8 mouse cellular contexts compared by ENCODE assay signal in the genomic region with DNA sequence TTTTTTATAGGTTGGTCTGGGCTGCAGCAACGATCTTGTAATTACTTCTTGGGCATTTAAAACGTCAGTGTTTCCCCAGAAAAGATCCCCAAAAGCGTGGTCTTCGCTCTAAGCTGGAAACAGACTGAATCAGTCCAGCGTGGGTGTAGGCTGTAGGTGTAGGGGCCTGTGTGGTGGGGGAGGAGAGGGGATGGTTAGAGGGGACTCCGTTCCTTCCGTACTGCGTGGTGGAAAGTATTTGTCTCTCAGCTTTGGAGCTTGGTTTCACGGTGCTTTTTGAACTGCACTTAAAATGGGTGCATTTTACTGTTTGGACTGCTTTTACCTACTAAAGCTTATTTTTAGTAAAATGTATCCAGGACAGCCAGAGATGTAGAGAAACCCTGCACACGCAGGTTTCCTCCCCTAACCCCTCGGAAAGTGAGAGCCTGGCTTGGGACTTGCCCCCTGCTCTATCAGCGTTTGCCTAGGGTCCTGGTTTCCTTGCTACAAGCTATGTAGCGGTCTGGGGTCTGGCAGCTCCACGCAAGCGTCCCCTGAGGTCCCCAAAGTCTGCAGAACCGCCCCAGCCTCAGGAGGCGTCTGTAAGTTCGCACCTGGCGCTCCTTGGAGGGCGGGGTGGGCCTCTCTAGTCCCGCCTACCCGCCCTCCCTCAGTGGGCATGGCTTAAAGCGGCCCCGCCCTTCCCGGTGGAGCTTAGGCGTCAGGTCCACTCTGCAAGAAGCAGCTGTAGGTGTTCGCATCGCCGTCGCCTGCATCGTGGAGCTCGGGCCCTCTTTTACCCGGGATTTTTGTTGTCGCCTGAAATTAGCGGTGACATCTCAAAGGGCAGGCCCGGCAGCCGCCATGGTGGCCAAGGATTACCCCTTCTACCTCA.
A peak's percentile ranks its signal among the peaks of the same experiment; 100 is the strongest.
DNase-seq lines count a peak whose midpoint lies in the region; ATAC-seq and TF ChIP-seq lines count a peak whose summit lies in the region.

No protein-coding gene starts in this region.

- H3K4me3 ChIP-seq in embryonic facial prominence, embryonic 10.5 days: peak overlapping the region; percentile 68
- peak overlapping the region; percentile 60 for H3K4me3 ChIP-seq in intestine, postnatal 0 days (ENCODE audit: low read depth, low read length)

- DNase-seq in adrenal gland, postnatal 25 days: peak; percentile 87
- DNase-seq in embryonic facial prominence, embryonic 10.5 days (ENCODE audit: low spot score): peak; percentile 86
- peak; percentile 88 to 95 for DNase-seq in left cerebral cortex, postnatal 25 days (ENCODE audit: low spot score in 2 of 2)
- DNase-seq in right cerebral cortex, postnatal 14 days: peak; percentile 85
- peak; percentile 89 for DNase-seq in urinary bladder, postnatal 14 days (ENCODE audit: low spot score)

- no peak for TF ChIP-seq CTCF in intestine, postnatal 0 days (IDR thresholded peaks at IDR 0.05; ENCODE audit: low read depth)

- H3K9me3 ChIP-seq in embryonic facial prominence, embryonic 10.5 days: no peaks in the 10 kb centered on the region
- no peaks in the 10 kb centered on the region for H3K9me3 ChIP-seq in intestine, postnatal 0 days (ENCODE audit: control insufficient read depth)

- H3K4me1 ChIP-seq in embryonic facial prominence, embryonic 10.5 days: peaks cover 23% of the 10 kb centered on the region
- H3K4me1 ChIP-seq in intestine, postnatal 0 days (replicated peaks; ENCODE audit: control insufficient read depth, insufficient read depth, low read length): no peaks in the 10 kb centered on the region

- 3% methylated on average over 37 of the region's 37 CpGs for WGBS in embryonic facial prominence, embryonic 10.5 days
- WGBS in intestine, postnatal 0 days: 5% methylated on average over 37 of the region's 37 CpGs

- H3K4me2 ChIP-seq in intestine, postnatal 0 days (replicated peaks; ENCODE audit: low read depth): peak overlapping the region; percentile 90

- H3K27ac ChIP-seq in embryonic facial prominence, embryonic 10.5 days (replicated peaks): peak overlapping the region; percentile 19; the same call in 1 of the 2 replicates
- H3K27ac ChIP-seq in intestine, postnatal 0 days (ENCODE audit: low read depth, low read length): peak overlapping the region; percentile 62

- H3K36me3 ChIP-seq in embryonic facial prominence, embryonic 10.5 days (replicated peaks): no peaks in the 10 kb centered on the region
- H3K36me3 ChIP-seq in intestine, postnatal 0 days (ENCODE audit: control insufficient read depth, insufficient read depth): no peaks in the 10 kb centered on the region

- H3K9ac ChIP-seq in intestine, postnatal 0 days (ENCODE audit: low read depth, low read length): peak overlapping the region; percentile 62

- ATAC-seq in granulocyte monocyte progenitor cell, adult 5-6 weeks (replicated peaks; ENCODE audit: poor library complexity, severe bottlenecking): peak; percentile 91
- ATAC-seq in intestine, postnatal 0 days: peak; percentile 94
- peak; percentile 99 for ATAC-seq in megakaryocyte-erythroid progenitor cell, adult 5-6 weeks (replicated peaks; ENCODE audit: low FRiP score, low TSS enrichment, poor library complexity, severe bottlenecking)

- peaks cover 53% of the 10 kb centered on the region for H3K27me3 ChIP-seq in embryonic facial prominence, embryonic 10.5 days (replicated peaks; ENCODE audit: low read depth, poor library complexity, severe bottlenecking)
- H3K27me3 ChIP-seq in intestine, postnatal 0 days (replicated peaks; ENCODE audit: control insufficient read depth, insufficient read depth, low read length): no peaks in the 10 kb centered on the region; the same call in 1 of the 2 replicates

- intact Hi-C loops in left cerebral cortex, postnatal 25 days (cut with DNase I): loop anchor here (2.0 kb wide), 2 partner anchors 65 to 149 kb away; no protein-coding TSS in a partner anchor

Comparison
In these comparisons a context has a peak if more than half of its experiments do, and no peak if none do; other contexts are left out.
1. Peak in every context shown above with its lines: DNase-seq, ATAC-seq, H3K4me3 ChIP-seq and H3K27ac ChIP-seq.